Mouse (Mus musculus) C3H10T1/2 (cell line): Measurements from ENCODE around the gene Mon1a. TPM values are rescaled to one million over a fixed set of nuclear protein-coding genes. Genes with fewer than 3 reads are reported as not detected.

Experiments
- polyA plus RNA-seq, 2 experiments: library from polyadenylated mRNA; unstranded; fragments of >200 nt; fragmentation: generic; extraction: Trizol; gene quantifications; one replicate each; pipeline ENCODE4 v1.2.1; 2012; ENCODE audit warnings: missing spikeins in 2 of 2

The Mon1a gene
- polyA plus RNA-seq: 10 to 100 TPM; 12.1 to 12.4 TPM

DNA sequence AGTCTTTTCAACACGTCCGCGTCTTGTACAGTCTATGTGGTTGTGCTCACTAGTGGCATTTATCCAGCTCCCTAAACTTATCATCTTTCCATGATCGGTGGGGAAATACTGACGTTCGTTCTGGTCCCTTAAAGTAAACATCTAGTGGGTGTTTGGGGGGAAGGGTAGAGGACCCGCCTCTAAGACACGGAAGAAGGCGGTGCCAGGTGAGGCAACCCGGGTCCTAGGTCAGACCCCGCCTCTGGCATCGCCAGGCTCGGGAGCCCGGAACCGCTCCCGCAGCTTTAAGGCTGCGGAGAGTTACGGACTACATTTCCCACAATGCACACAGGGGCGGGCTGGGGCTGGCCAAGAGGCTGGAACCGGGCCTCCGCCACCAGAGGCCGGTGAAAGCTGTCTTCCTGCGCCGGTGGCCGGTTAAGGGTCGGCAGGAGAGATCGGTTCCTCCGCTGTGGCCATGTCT is at the start of gene Mon1a:
Gene Mon1a, plus strand, starts transcription at position 348 of the 463 bp plus-strand sequence.

DNA sequence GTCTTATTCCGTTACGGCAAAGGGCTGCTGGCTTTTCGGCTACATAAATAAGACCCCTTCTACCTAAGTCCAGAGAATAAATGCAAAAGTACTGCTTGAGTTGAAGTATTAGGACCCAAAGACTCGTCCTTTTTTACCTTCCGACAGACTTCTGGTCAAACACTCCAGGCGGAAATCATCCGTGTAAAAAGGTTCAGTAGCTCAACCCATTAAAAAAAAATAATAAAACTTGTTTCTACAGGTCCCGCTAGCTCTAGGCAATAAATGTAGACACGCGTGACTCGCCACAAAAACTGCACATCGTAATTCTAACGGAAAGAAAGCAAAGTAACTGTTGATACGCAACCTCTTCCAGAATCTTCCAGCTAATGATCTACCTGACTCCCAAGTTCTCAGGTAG is 14.8 kb upstream of the Mon1a start, which contains the start of gene Rbm6:
Gene Rbm6, minus strand, starts transcription at position 101 of the 400 bp plus-strand sequence.

DNA sequence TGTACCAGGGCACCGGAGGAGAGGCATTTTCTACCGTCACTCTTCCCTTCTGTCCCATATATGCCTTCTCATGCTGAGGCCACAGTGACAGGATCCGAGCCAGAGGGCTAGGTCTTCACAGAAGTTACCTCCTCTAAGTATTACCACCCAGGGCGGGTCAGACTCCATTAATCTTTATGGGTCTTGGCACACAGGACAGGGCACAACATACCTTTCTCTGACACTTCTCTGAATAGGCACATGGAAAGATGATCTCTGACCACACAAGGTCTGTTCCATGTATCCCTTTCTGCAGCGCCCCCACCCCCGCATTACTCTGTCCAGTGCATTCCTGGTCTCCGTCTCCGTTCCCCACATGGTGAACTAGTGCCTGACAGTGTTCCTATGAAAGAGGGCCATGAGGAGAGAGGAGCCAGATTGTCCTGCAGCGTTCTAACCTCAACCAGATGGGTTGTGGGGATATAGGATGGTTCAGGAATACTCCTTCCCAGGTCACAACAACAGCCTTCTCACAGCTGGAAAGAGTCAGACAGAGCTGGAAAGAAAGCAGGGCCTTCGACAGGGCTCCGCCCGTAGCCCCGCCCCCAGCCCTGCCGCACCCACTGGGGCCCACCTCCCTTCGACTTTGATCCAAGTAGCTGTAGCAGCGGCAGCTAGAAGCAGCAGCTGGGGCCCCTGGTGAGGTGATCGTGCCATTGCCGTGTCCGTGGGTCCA is 18.5 kb downstream of the Mon1a start, which contains the start of gene Mst1r:
Gene Mst1r, plus strand, starts transcription at position 622 of the 715 bp plus-strand sequence.

DNA sequence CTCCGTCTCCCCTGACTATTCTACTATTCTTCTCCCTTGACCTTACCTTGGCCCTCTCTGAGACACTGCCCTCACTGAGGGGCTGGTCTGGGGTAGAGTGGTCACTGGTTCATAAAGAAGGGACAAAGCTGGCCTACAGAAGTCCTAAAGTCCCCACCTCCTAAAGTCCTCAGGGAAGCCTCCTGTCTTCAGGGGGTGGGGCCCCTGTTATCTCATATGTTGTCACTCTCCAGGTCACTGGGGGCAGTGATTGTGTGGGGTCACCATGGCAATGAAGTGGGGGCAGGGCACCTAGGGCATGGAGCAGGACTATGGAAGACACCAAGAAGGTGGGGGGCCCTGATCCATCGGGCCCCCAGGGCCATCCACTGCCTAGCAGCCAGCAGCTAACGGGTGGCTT is 40.2 kb downstream of the Mon1a start, which contains the start of gene Actl11:
Gene Actl11, plus strand, starts transcription at position 301 of the 400 bp plus-strand sequence.

DNA sequence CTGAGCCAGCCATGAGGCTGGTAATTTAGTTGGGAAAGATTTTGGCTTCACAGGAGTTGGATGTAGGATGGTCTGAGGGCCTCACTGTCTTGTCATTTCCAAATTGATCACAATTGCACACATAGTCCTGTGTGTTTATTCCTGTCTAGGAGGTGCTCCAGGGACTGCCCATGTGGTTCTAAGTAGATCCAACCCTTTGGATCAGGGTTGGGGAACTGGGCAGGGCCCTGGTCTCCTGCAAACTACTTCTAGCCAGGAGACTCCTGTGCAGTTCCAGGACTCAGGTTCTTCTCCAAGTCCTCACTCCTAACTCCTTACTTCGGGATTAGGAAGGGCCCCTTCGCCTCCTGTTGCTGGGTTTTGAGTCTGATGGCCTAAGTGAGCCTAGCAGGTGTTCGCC is 47.4 kb downstream of the Mon1a start, which contains the start of gene Camkv:
Gene Camkv, plus strand, starts transcription at position 301 of the 400 bp plus-strand sequence.

DNA sequence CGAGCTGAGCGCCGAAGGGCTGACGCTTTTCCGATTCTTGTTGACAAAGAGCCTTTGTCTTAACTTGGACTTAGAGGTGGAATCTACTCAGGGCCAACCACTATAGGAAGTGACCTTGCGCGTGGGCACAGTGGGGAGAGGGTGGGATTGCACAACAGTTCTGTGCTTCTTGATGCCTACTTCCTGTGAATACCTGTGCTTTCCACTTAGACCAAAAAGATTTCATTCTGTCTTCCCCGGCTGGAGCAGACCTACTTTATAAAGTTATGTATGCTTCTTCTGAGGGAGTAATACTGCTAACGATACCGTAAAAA is 61.9 kb downstream of the Mon1a start, which contains the start of gene Traip:
Gene Traip, plus strand, starts transcription at position 215 of the 314 bp plus-strand sequence.

Other genes starting within 250 kb of the Mon1a start
- gene Slc38a3, start 218.6 kb upstream of the Mon1a start, polyA plus RNA-seq: under 1 TPM; 0.01 to 0.11 TPM
- under 1 TPM; 0.19 to 0.22 TPM for gene Gnat1, start 208.4 kb upstream of the Mon1a start, polyA plus RNA-seq
- gene Sema3f, start 177.7 kb upstream of the Mon1a start, polyA plus RNA-seq: 10 to 100 TPM in 1 of 2 experiments, 1 to 10 TPM in 1; 8.5 to 52.4 TPM
- gene Rbm5, start 117.2 kb upstream of the Mon1a start, polyA plus RNA-seq: 10 to 100 TPM in 1 of 2 experiments, 1 to 10 TPM in 1; 5.9 to 52.6 TPM
- gene Rbm6, start 14.9 kb upstream of the Mon1a start, polyA plus RNA-seq: 10 to 100 TPM in 1 of 2 experiments, 1 to 10 TPM in 1; 1.3 to 11.3 TPM
- gene Mst1r, start 18.7 kb downstream of the Mon1a start, polyA plus RNA-seq: under 1 TPM; 0.01 to 0.37 TPM
- not detected for gene Actl11, start 40.3 kb downstream of the Mon1a start, polyA plus RNA-seq
- not detected for gene Camkv, start 47.5 kb downstream of the Mon1a start, polyA plus RNA-seq
- gene Traip, start 62.0 kb downstream of the Mon1a start, polyA plus RNA-seq: 10 to 100 TPM in 1 of 2 experiments, 1 to 10 TPM in 1; 6.0 to 11.0 TPM
- gene Uba7, start 87.4 kb downstream of the Mon1a start, polyA plus RNA-seq: 10 to 100 TPM in 1 of 2 experiments, 1 to 10 TPM in 1; 1.4 to 20.0 TPM
- not detected for gene Gm20661, start 94.9 kb downstream of the Mon1a start, polyA plus RNA-seq
- 10 to 100 TPM in 1 of 2 experiments, 1 to 10 TPM in 1; 5.8 to 11.8 TPM for gene Inka1, start 97.7 kb downstream of the Mon1a start, polyA plus RNA-seq
- gene Cdhr4, start 104.3 kb downstream of the Mon1a start, polyA plus RNA-seq: under 1 TPM in 1 of 2 experiments, not detected in 1; 0.40 TPM
- under 1 TPM; 0.15 to 0.91 TPM for gene Gm20662, start 108.2 kb downstream of the Mon1a start, polyA plus RNA-seq
- 10 to 100 TPM; 20.1 to 64.7 TPM for gene Ip6k1, start 114.3 kb downstream of the Mon1a start, polyA plus RNA-seq
- 10 to 100 TPM; 14.7 to 20.6 TPM for gene Gmppb, start 161.1 kb downstream of the Mon1a start, polyA plus RNA-seq
- gene Amigo3, start 165.0 kb downstream of the Mon1a start, polyA plus RNA-seq: 1 to 10 TPM in 1 of 2 experiments, under 1 TPM in 1; 0.61 to 3.6 TPM
- gene Mst1, start 192.3 kb downstream of the Mon1a start, polyA plus RNA-seq: under 1 TPM; 0.05 to 0.18 TPM
- 10 to 100 TPM; 15.3 to 28.3 TPM for gene Rnf123, start 195.2 kb downstream of the Mon1a start, polyA plus RNA-seq
- 10 to 100 TPM; 82.7 to 98.4 TPM for gene Apeh, start 206.5 kb downstream of the Mon1a start, polyA plus RNA-seq